In genomic region chr1:129764748-129765147, GRCm38 (mm10) we compare ENCODE assay signal across 27 mouse cellular contexts.
"Had no signal": no experiment of that assay in that cellular context is flagged by ENCODE, and none has a peak within 500 bp of the region (broad histone marks: within the 10 kb centered on the region; RNA-seq: fewer than 3 reads in every experiment).

No protein-coding gene starts in this region.

- H3K4me1 ChIP-seq: embryonic facial prominence, embryonic 10.5 days; embryonic facial prominence, embryonic 12.5 days; embryonic facial prominence, embryonic 13.5 days; embryonic facial prominence, embryonic 15.5 days; forebrain, embryonic 10.5 days; forebrain, embryonic 12.5 days; forebrain, embryonic 13.5 days; forebrain, embryonic 15.5 days had no signal

- H3K27ac ChIP-seq: embryonic facial prominence, embryonic 10.5 days; embryonic facial prominence, embryonic 12.5 days; embryonic facial prominence, embryonic 13.5 days; embryonic facial prominence, embryonic 15.5 days; forebrain, embryonic 10.5 days; forebrain, embryonic 12.5 days; forebrain, embryonic 13.5 days; forebrain, embryonic 15.5 days; gastrocnemius, adult 2 months; heart, adult 2 months had no signal

- ATAC-seq: forebrain, embryonic 13.5 days; forebrain, embryonic 14.5 days; forebrain, embryonic 15.5 days; forebrain, embryonic 16.5 days; forebrain, postnatal 0 days had no signal

- H3K36me3 ChIP-seq: embryonic facial prominence, embryonic 10.5 days; embryonic facial prominence, embryonic 12.5 days; embryonic facial prominence, embryonic 13.5 days; embryonic facial prominence, embryonic 15.5 days; forebrain, embryonic 10.5 days; forebrain, embryonic 12.5 days; forebrain, embryonic 15.5 days had no signal

- H3K9me3 ChIP-seq: embryonic facial prominence, embryonic 10.5 days; embryonic facial prominence, embryonic 12.5 days; embryonic facial prominence, embryonic 13.5 days; embryonic facial prominence, embryonic 15.5 days; forebrain, embryonic 10.5 days; forebrain, embryonic 12.5 days; forebrain, embryonic 13.5 days; forebrain, embryonic 15.5 days had no signal

- H3K4me3 ChIP-seq: embryonic facial prominence, embryonic 10.5 days; embryonic facial prominence, embryonic 12.5 days; embryonic facial prominence, embryonic 13.5 days; embryonic facial prominence, embryonic 15.5 days; erythroblast, embryonic 14.5 days; forebrain, embryonic 10.5 days; forebrain, embryonic 12.5 days; forebrain, embryonic 13.5 days; forebrain, embryonic 15.5 days; gastrocnemius, adult 2 months; heart, adult 2 months had no signal

- H3K4me2 ChIP-seq: embryonic facial prominence, embryonic 12.5 days; embryonic facial prominence, embryonic 13.5 days; embryonic facial prominence, embryonic 15.5 days; forebrain, embryonic 12.5 days; forebrain, embryonic 13.5 days; forebrain, embryonic 15.5 days had no signal

- H3K9ac ChIP-seq: embryonic facial prominence, embryonic 12.5 days; embryonic facial prominence, embryonic 13.5 days; embryonic facial prominence, embryonic 15.5 days; forebrain, embryonic 12.5 days; forebrain, embryonic 13.5 days; forebrain, embryonic 15.5 days; forebrain, postnatal 0 days had no signal

- DNase-seq: cerebellum, adult 8-10 months; cerebellum, adult 9-10 months; cerebellum, adult 9-11 months; cerebellum, postnatal 10 days; cerebellum, postnatal 25 days; cerebellum, postnatal 36 days; embryo, embryonic 11 days; forebrain, postnatal 0 days; gastrocnemius, adult 2 months; gastrocnemius, postnatal 10 days; gastrocnemius, postnatal 14 days; gastrocnemius, postnatal 25 days; gastrocnemius, postnatal 36 days; heart, adult 11 months; heart, adult 18-20 months; heart, adult 2 months had no signal

- H3K27me3 ChIP-seq: embryonic facial prominence, embryonic 12.5 days; embryonic facial prominence, embryonic 13.5 days; embryonic facial prominence, embryonic 15.5 days; forebrain, embryonic 12.5 days; forebrain, embryonic 13.5 days; forebrain, embryonic 15.5 days had no signal
